Mouse (Mus musculus) testis, postnatal 10 days (tissue): ENCODE measurements around the gene Dynlt1f.
A peak's percentile ranks its signal among the peaks of the same experiment; 100 is the strongest.
"Not testable (repeated sequence)": the region's sequence is repeated elsewhere in the genome, so short reads cannot be mapped to it uniquely, and the experiment has no call there.

Experiments
- DNase-seq: peaks from one replicate; pipeline ENCODE4 v3.0.0; 2021; ENCODE audit warnings: low spot score

Dynlt1f gene

GRCm38 (mm10) chr17:6655567-6656281 lies at the start of gene Dynlt1f:
Gene Dynlt1f (minus strand): TSS chr17:6655900.
- DNase-seq = peak; percentile 63

GRCm38 (mm10) chr17:6703381-6704270 lies 47.9 kb upstream of the Dynlt1f start:
- not testable (repeated sequence) for DNase-seq

DNA sequence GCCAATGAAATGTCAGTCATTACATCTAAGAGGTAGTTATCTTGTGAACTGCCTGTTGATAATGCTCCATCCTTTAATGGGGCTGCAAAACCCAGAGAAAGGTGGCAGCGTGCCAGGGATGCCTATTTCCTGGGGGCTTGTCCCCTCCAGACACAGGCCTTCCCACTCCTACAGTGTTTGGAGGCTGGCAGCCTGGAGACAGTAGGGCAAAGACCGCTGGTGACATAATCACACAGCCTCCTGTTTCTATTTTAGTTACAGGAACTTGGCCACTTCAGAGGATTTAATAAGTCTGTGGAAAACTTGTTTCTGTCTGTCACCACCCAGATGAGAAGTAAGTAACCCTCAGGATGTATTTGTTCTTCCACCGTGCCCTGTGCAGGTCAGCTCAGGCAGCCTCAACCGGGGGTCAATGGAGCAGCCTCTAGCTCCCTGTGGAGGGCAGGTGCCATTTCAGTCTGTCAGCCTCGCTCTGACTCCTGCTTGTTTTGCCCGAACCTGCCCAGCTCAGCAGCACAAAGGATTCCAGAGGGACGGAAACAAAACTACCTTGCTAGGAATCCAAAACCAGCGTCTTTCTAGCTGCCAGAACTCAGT lies 47.0 kb upstream of the Dynlt1f start:
- not testable (repeated sequence) for DNase-seq

GRCm38 (mm10) chr17:6700077-6700476 lies 44.4 kb upstream of the Dynlt1f start:
- DNase-seq = not testable (repeated sequence)

- not testable (repeated sequence) for DNase-seq
Observed at GRCm38 (mm10) chr17:6699502-6699901, 43.8 kb upstream of the Dynlt1f start.

GRCm38 (mm10) chr17:6697224-6697775 lies 41.6 kb upstream of the Dynlt1f start:
- DNase-seq = peak; percentile 66

- not testable (repeated sequence) for DNase-seq
Observed at GRCm38 (mm10) chr17:6696521-6696920, 40.8 kb upstream of the Dynlt1f start.

DNA sequence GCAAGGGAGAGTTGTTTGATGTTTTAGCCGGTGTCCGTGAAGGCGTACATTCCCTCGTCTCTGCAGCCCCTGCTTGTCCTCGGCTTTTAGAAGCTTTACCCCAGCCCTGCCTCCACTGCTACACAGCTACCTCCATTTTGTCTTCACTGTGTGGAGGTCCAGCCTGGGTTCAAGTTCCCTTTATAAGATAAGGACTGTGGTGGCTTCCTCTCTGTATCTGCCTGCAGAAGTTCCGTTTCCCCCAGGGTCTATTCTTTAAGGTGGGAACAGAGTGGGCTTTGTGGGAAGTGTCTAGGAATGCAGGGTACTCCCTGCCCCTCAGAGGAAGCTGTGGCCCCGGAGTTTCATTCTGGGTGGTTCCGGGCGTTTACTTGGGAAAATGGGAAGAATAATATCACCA lies 40.0 kb upstream of the Dynlt1f start:
- DNase-seq = not testable (repeated sequence)

DNA sequence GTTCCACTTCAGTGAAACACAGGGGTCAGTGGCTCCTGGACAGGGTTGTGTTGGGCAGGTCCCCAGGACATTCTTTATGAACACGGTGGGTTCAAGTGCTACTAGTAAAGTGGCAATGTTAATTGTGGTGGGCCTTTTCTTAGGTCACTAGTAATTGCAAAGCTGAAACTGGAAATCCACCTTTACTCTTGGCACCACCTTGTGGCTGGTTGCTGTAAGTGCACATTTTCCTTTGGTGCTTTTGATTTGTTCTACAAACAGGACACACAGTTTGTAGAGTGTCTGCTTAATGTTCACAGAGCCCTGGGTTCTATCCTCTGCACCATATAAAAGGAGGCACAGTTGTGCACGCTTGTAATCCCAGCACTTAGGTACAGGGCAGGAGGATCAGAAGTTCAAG lies 35.9 kb upstream of the Dynlt1f start:
- peak; percentile 95 for DNase-seq

DNA sequence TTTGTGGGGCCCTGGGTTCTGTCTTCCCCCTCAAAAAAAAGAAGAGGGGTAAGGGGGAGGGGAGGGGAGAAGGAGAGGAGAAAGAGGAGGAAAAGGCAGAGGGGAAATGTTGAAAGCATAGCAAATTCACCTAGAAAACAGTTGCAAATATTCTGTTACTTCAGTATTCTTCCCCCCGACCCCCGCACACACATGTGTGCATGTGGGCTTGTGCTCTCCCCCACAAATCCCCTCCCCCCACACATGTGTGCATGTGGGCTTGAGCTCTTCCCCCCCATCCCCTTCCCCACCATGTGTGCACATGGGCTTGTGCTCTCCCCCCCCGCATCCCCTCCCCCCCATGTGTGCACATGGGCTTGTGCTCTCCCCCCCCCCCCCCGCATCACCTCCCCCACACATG lies 33.6 kb upstream of the Dynlt1f start:
- DNase-seq = peak; percentile 67

GRCm38 (mm10) chr17:6686299-6686971 lies 30.7 kb upstream of the Dynlt1f start:
- not testable (repeated sequence) for DNase-seq

DNA sequence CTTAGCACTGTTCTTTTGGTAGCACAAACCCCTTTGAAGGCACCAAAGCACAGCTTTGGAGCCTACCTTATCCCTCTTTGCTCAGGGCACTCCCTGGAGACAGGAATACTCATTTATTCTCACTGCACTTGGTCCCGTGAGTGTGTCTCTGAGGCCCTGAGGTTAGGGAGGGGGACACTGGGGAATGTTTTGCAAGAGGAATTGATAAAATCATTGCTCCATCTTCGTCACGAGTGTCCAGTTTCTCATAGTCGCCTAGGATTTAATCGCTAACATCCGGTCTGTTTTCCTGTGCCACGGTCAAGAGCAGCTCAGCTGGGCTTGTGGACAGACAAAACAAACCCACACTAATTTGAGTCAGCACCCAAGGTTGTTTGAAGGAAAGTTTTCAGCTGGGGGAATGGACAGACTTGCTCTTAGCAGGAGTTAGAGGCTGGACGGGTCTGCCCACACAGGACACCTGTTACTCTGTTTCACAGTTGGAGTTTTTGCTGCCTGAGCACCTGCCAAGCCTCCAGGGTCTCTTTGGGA lies 29.7 kb upstream of the Dynlt1f start:
- DNase-seq = not testable (repeated sequence)

DNA sequence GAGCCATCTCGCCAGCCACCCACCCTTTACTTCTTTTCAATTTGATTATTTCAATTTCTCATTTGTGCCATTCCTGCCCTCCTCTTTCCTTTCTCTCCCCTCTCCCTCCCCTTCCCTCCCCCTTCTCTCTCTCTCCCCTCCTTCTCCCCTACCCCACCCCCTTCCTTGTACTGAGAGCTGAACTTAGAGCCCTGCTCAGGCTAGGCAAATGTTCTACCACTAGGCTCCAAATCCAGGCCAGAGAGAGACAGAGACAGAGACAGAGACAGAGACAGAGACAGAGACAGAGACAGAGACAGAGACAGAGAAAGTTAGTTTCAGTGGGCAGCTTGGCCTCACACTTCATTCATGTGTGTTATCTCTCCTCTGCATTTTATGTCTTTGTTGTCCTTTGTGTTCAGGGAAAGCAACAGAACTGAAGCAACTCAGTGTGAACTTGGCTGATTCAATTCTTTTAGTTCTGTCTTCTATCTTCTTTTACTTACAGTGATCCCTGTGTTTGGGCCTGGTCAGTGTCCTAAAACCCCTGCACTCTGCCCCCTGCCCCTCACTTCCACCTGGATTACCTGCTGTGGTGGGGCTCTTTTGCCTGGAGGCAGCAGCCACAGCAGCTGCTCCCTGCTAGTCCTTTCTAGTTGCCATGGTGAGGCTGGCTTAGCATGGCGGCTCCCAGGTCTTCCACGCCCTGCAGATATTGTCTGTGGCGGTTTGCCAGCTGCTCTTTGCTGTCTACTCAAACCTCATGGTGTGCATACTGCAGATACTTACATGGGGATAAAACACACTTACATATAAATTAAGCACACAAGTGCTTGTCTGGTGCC lies 29.0 kb upstream of the Dynlt1f start:
- DNase-seq = not testable (repeated sequence)

- not testable (repeated sequence) for DNase-seq
Observed at GRCm38 (mm10) chr17:6683702-6684101, 28.0 kb upstream of the Dynlt1f start.

GRCm38 (mm10) chr17:6681721-6682120 lies 26.0 kb upstream of the Dynlt1f start:
- not testable (repeated sequence) for DNase-seq

GRCm38 (mm10) chr17:6678063-6678462 lies 22.4 kb upstream of the Dynlt1f start:
- DNase-seq = not testable (repeated sequence)

GRCm38 (mm10) chr17:6674297-6674696 lies 18.6 kb upstream of the Dynlt1f start:
- not testable (repeated sequence) for DNase-seq

DNA sequence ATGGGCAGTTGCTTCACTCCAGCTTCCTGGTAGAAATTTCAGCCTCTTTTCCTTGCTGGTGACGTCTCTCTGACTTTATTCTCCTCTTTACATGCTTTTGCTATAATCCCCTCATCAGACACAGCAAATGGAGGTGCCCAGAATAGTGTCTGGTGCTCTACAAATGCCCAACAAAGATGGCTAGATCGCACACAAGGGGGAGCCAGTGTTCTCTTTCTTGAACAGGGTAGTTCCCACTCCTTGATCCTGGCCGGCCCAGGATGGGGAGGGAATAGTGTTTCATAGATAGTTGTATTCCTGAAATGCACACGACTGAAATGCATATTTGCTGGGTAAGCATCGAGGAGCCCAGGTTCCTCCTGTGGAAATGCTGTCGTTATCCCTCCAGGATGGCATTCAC lies 12.8 kb upstream of the Dynlt1f start:
- not testable (repeated sequence) for DNase-seq

DNA sequence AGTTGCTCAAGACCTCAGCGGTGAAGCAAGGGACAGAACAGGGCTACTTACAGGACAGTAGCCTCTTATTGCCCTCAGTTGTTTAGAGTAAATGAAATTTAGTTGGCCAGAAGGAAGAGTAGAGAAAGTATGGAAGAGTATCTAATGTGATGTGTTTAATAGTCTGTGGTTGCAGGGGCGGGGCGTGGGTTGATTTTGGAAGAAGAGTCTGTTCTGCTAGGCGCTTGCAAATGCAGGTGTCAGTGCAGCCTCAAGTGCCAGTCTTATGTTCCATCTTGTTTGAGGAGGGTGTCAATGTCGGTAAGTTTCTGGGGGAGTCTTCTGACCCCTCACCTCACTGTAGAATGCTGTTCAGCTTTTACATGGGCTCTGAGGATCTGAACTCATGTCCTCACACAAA lies 9.7 kb upstream of the Dynlt1f start:
- not testable (repeated sequence) for DNase-seq

DNA sequence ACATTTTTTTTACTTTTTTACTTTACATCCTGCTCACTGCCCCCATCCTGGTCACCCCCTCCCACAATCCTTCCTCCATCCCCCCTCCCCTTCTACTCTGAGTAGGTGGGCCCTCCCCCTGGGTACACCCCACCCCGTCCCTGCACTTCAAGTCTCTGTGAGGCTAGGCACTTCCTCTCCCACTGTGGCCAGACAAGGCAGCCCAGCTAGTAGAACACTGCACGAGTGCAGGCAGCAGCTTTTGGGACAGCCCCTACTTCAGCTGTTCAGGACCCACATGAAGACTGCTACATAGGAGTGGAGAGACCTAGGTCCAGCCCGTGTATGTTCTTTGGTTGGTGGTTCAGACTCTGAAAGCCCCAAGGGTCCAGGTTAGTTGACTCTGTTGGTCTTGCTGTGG lies 7.1 kb upstream of the Dynlt1f start:
- not testable (repeated sequence) for DNase-seq
